Mouse (Mus musculus): Measurements from ENCODE around the gene Gm45808. TPM values are rescaled to one million over a fixed set of nuclear protein-coding genes. Genes with fewer than 3 reads are reported as not detected.
"Not testable (repeated sequence)": the region's sequence is repeated elsewhere in the genome, so short reads cannot be mapped to it uniquely, and the experiment has no call there.

The Gm45808 gene
- polyA plus RNA-seq, 1 experiment from 2014 or later, result not detected

GRCm38 (mm10) chr7:45509912-45510787, 23.5 kb upstream of the Gm45808 start, which contains the start of gene Nucb1:
TSS of gene Nucb1 (minus strand) at chr7:45510406.
- DNase-seq (ENCODE audit: low spot score), result peak; percentile 93

GRCm38 (mm10) chr7:45509181-45509882, 22.7 kb upstream of the Gm45808 start:
- DNase-seq (ENCODE audit: low spot score), result no peak

- no peak for DNase-seq (ENCODE audit: low spot score)
Observed at GRCm38 (mm10) chr7:45508561-45508960, 21.9 kb upstream of the Gm45808 start.

- DNase-seq (ENCODE audit: low spot score), result no peak
Observed at GRCm38 (mm10) chr7:45507583-45507982, 21.0 kb upstream of the Gm45808 start.

GRCm38 (mm10) chr7:45498427-45498826, 11.8 kb upstream of the Gm45808 start:
- no peak for DNase-seq (ENCODE audit: low spot score)

- no peak for DNase-seq (ENCODE audit: low spot score)
Observed at GRCm38 (mm10) chr7:45494548-45494947, 7.9 kb upstream of the Gm45808 start.

- no peak for DNase-seq (ENCODE audit: low spot score)
Observed at GRCm38 (mm10) chr7:45492951-45493350, 6.3 kb upstream of the Gm45808 start.

- no peak for DNase-seq (ENCODE audit: low spot score)
Observed at GRCm38 (mm10) chr7:45492225-45492844, 5.7 kb upstream of the Gm45808 start.

- DNase-seq (ENCODE audit: low spot score), result no peak
Observed at GRCm38 (mm10) chr7:45491264-45491663, 4.7 kb upstream of the Gm45808 start.

GRCm38 (mm10) chr7:45490822-45491221, 4.2 kb upstream of the Gm45808 start:
- no peak for DNase-seq (ENCODE audit: low spot score)

- no peak for DNase-seq (ENCODE audit: low spot score)
Observed at GRCm38 (mm10) chr7:45489578-45489977, 3.0 kb upstream of the Gm45808 start.

GRCm38 (mm10) chr7:45488293-45489204, 1.9 kb upstream of the Gm45808 start, which contains the start of gene Dhdh:
TSS of gene Dhdh (minus strand) at chr7:45488805.
- DNase-seq (ENCODE audit: low spot score), result peak; percentile 32

GRCm38 (mm10) chr7:45487861-45488292, 1.3 kb upstream of the Gm45808 start:
- no peak for DNase-seq (ENCODE audit: low spot score)

- DNase-seq (ENCODE audit: low spot score), result no peak
Observed at GRCm38 (mm10) chr7:45486158-45486557, 453 bp downstream of the Gm45808 start.

- not testable (repeated sequence) for DNase-seq (ENCODE audit: low spot score)
Observed at GRCm38 (mm10) chr7:45484985-45485384, 1.6 kb downstream of the Gm45808 start.

GRCm38 (mm10) chr7:45482166-45482565, 4.4 kb downstream of the Gm45808 start:
- no peak for DNase-seq (ENCODE audit: low spot score)

GRCm38 (mm10) chr7:45481374-45481927, 5.2 kb downstream of the Gm45808 start, which contains the start of gene Tulp2:
TSS of gene Tulp2 (plus strand) at chr7:45481877.
- peak; percentile 74 for DNase-seq (ENCODE audit: low spot score)

GRCm38 (mm10) chr7:45480310-45480709, 6.3 kb downstream of the Gm45808 start:
- not testable (repeated sequence) for DNase-seq (ENCODE audit: low spot score)

- DNase-seq (ENCODE audit: low spot score), result no peak
Observed at GRCm38 (mm10) chr7:45478774-45479173, 7.8 kb downstream of the Gm45808 start.

- DNase-seq (ENCODE audit: low spot score), result peak; percentile 78
Observed at GRCm38 (mm10) chr7:45477003-45477402, 9.6 kb downstream of the Gm45808 start.

Data from thymus, postnatal 0 days (tissue).